Mouse (Mus musculus) cerebellum, postnatal 4 days (tissue): ENCODE measurements at regions not wholly inside any gene's neighbourhood (a gene's known extent, or its start where the extent isn't known, plus 50 kb on each side); places are given as distances from the start of the nearest gene placed in this dataset.

Experiments used
- DNase-seq, 2 experiments: peaks; one replicate each; pipeline ENCODE4 v3.0.0; 2022; ENCODE audit warnings: low spot score in 2 of 2, mixed read lengths in 1 of 2

GRCm38 (mm10) chr17:89802148-89802547 lies 108.1 kb downstream of the Gm10184 start:
- DNase-seq, result peak in 1 of 2 experiments; percentile 1

GRCm38 (mm10) chr17:89777570-89777969 lies 132.7 kb downstream of the Gm10184 start:
- no peak for DNase-seq

- no peak for DNase-seq
Measured at GRCm38 (mm10) chr17:89766229-89766875, 143.9 kb downstream of the Gm10184 start.

- no peak for DNase-seq
Measured at GRCm38 (mm10) chr17:89737418-89737817, 172.8 kb downstream of the Gm10184 start.

GRCm38 (mm10) chr17:89725534-89725933 lies 184.7 kb downstream of the Gm10184 start:
- DNase-seq, result no peak

- DNase-seq, result no peak
Measured at GRCm38 (mm10) chr17:89681798-89682197, 228.5 kb downstream of the Gm10184 start.

- no peak for DNase-seq
Measured at GRCm38 (mm10) chr17:89658326-89658725, 251.9 kb downstream of the Gm10184 start.

GRCm38 (mm10) chr17:89656211-89656610 lies 254.0 kb downstream of the Gm10184 start:
- DNase-seq, result no peak

GRCm38 (mm10) chr17:89654089-89654813 lies 256.0 kb downstream of the Gm10184 start:
- peak; percentile 21 to 68 for DNase-seq

- DNase-seq, result no peak
Measured at GRCm38 (mm10) chr17:89646000-89646399, 264.2 kb downstream of the Gm10184 start.
